In genomic region chr5:111262574-111263239, GRCm38 (mm10) we compare ENCODE assay signal across 10 mouse cellular contexts.
DNase-seq lines count a peak whose midpoint lies in the region; ATAC-seq and TF ChIP-seq lines count a peak whose summit lies in the region.
"Had no signal": no experiment of that assay in that cellular context is flagged by ENCODE, and none has a peak within 500 bp of the region (broad histone marks: within the 10 kb centered on the region; RNA-seq: fewer than 3 reads in every experiment).

No protein-coding gene starts in this region.

- peak overlapping the region; percentile 32; the same call in 1 of the 2 replicates for H3K27ac ChIP-seq in testis, adult 2 months (ENCODE audit: control insufficient read depth, insufficient read depth, low read depth, low read length)
- peak overlapping the region; percentile 84 for H3K27ac ChIP-seq in heart, embryonic 12.5 days (ENCODE audit: poor library complexity, severe bottlenecking)
- peak overlapping the region; percentile 73 for H3K27ac ChIP-seq in kidney, adult 2 months (ENCODE audit: insufficient read depth, low read depth, low read length)
- peak overlapping the region; percentile 34 for H3K27ac ChIP-seq in lung, postnatal 0 days (ENCODE audit: low read length)
- H3K27ac ChIP-seq in stomach, embryonic 16.5 days (ENCODE audit: low read length): peak overlapping the region; percentile 72
- H3K27ac ChIP-seq: liver, embryonic 15.5 days had no signal

- ATAC-seq in heart, embryonic 12.5 days (ENCODE audit: insufficient number of reproducible peaks, low FRiP score): peak; percentile 57
- ATAC-seq in lung, postnatal 0 days: peak; percentile 76
- peak; percentile 61; the same call in 1 of the 2 replicates for ATAC-seq in stomach, embryonic 16.5 days (ENCODE audit: insufficient read depth, low FRiP score)
- ATAC-seq: Patski had no signal

- peak overlapping the region; percentile 53 for H3K4me2 ChIP-seq in heart, embryonic 12.5 days
- 0 out of 2 replicates have a peak overlapping the region, but pooled peaks have one; percentile 19 for H3K4me2 ChIP-seq in lung, postnatal 0 days (replicated peaks; ENCODE audit: low read depth, low read length)
- H3K4me2 ChIP-seq in stomach, embryonic 16.5 days (ENCODE audit: low read depth, low read length): 0 out of 2 replicates have a peak overlapping the region, but pooled peaks have one; percentile 7
- H3K4me2 ChIP-seq: liver, embryonic 15.5 days had no signal

- TF ChIP-seq POLR2A in testis, adult 2 months (IDR thresholded peaks at IDR 0.05; ENCODE audit: control insufficient read depth, low read depth, low read length): no peak
- no peak for TF ChIP-seq POLR2A in kidney, adult 2 months (IDR thresholded peaks at IDR 0.05; ENCODE audit: low read depth, low read length)

- H3K36me3 ChIP-seq in testis, adult 2 months (ENCODE audit: control insufficient read depth, insufficient read depth, low read length): no peaks in the 10 kb centered on the region
- H3K36me3 ChIP-seq in heart, embryonic 12.5 days: peaks cover 9% of the 10 kb centered on the region
- no peaks in the 10 kb centered on the region for H3K36me3 ChIP-seq in kidney, adult 2 months (ENCODE audit: control insufficient read depth, insufficient read depth, low read length)
- H3K36me3 ChIP-seq in lung, postnatal 0 days (ENCODE audit: insufficient read depth, low read length): no peaks in the 10 kb centered on the region
- H3K36me3 ChIP-seq in stomach, embryonic 16.5 days (ENCODE audit: control insufficient read depth, insufficient read depth, low read length): peaks cover 9% of the 10 kb centered on the region
- H3K36me3 ChIP-seq: liver, embryonic 15.5 days had no signal

- H3K4me3 ChIP-seq in testis, adult 2 months (ENCODE audit: control insufficient read depth, low read depth, low read length): no peak overlapping the region
- no peak overlapping the region for H3K4me3 ChIP-seq in heart, embryonic 12.5 days
- H3K4me3 ChIP-seq in kidney, adult 2 months (ENCODE audit: insufficient read depth, low read depth, low read length): no peak overlapping the region
- H3K4me3 ChIP-seq in lung, postnatal 0 days (ENCODE audit: low read depth, low read length): no peak overlapping the region
- H3K4me3 ChIP-seq in stomach, embryonic 16.5 days (replicated peaks; ENCODE audit: low read length): no peak overlapping the region
- H3K4me3 ChIP-seq: liver, embryonic 15.5 days had no signal

- no peaks in the 10 kb centered on the region for H3K27me3 ChIP-seq in testis, adult 2 months (ENCODE audit: control insufficient read depth, insufficient read depth, low read length)
- H3K27me3 ChIP-seq in heart, embryonic 12.5 days (replicated peaks): peaks cover 13% of the 10 kb centered on the region
- H3K27me3 ChIP-seq in kidney, adult 2 months (replicated peaks; ENCODE audit: control insufficient read depth, insufficient read depth, low read length): no peaks in the 10 kb centered on the region
- no peaks in the 10 kb centered on the region for H3K27me3 ChIP-seq in lung, postnatal 0 days (replicated peaks; ENCODE audit: insufficient read depth, low read length)
- H3K27me3 ChIP-seq in stomach, embryonic 16.5 days (ENCODE audit: control insufficient read depth, insufficient read depth, low read length): no peaks in the 10 kb centered on the region
- H3K27me3 ChIP-seq: liver, embryonic 15.5 days; Patski had no signal

- no peak for TF ChIP-seq EP300 in lung, postnatal 0 days (IDR thresholded peaks at IDR 0.05)

- no peak for TF ChIP-seq CTCF in testis, adult 2 months (IDR thresholded peaks at IDR 0.05; ENCODE audit: control insufficient read depth, insufficient read depth, insufficient replicate concordance, low read depth, low read length)
- 0 out of 2 replicates have a peak, but pooled peaks have one; percentile 12 for TF ChIP-seq CTCF in kidney, adult 2 months (conservative IDR thresholded peaks at IDR 0.05; ENCODE audit: insufficient read depth, insufficient read length, low read depth, low read length)
- peak; percentile 58 for TF ChIP-seq CTCF in lung, postnatal 0 days (IDR thresholded peaks at IDR 0.05)

- 0 out of 2 replicates have a peak overlapping the region, but pooled peaks have one; percentile 55 for H3K9ac ChIP-seq in heart, embryonic 12.5 days
- H3K9ac ChIP-seq in lung, postnatal 0 days (replicated peaks; ENCODE audit: low read depth): no peak overlapping the region
- H3K9ac ChIP-seq in stomach, embryonic 16.5 days (ENCODE audit: low read length): peak overlapping the region; percentile 27; the same call in 1 of the 2 replicates
- H3K9ac ChIP-seq: liver, embryonic 15.5 days had no signal

- 17% methylated on average over 11 of the region's 11 CpGs for WGBS in heart, embryonic 12.5 days
- 37% methylated on average over 11 of the region's 11 CpGs for WGBS in kidney, adult 2 months
- 9% methylated on average over 11 of the region's 11 CpGs for WGBS in lung, postnatal 0 days
- 17% methylated on average over 11 of the region's 11 CpGs for WGBS in stomach, embryonic 16.5 days

- H3K4me1 ChIP-seq in testis, adult 2 months (ENCODE audit: control insufficient read depth, insufficient read depth, low read length): no peaks in the 10 kb centered on the region
- H3K4me1 ChIP-seq in heart, embryonic 12.5 days (replicated peaks): peaks cover 55% of the 10 kb centered on the region
- peaks cover 13% of the 10 kb centered on the region; the same call in 1 of the 2 replicates for H3K4me1 ChIP-seq in kidney, adult 2 months (ENCODE audit: control insufficient read depth, insufficient read depth, low read length)
- H3K4me1 ChIP-seq in lung, postnatal 0 days (ENCODE audit: insufficient read depth, low read depth, low read length): peaks cover 13% of the 10 kb centered on the region
- peaks cover 18% of the 10 kb centered on the region for H3K4me1 ChIP-seq in stomach, embryonic 16.5 days (ENCODE audit: control insufficient read depth, insufficient read depth, low read length)

- DNase-seq in testis, postnatal 14 days (ENCODE audit: low spot score): no peak
- peak; percentile 77 for DNase-seq in kidney, adult 2 months
- peak; percentile 87 for DNase-seq in lung, postnatal 0 days (ENCODE audit: low spot score)
- no peak for DNase-seq in cerebellum, adult 11 months
- DNase-seq in cerebellum, adult 18-20 months: no peak

- H3K9me3 ChIP-seq in heart, embryonic 12.5 days (replicated peaks): peaks cover 8% of the 10 kb centered on the region
- no peaks in the 10 kb centered on the region for H3K9me3 ChIP-seq in lung, postnatal 0 days (ENCODE audit: low read length)
- peaks cover 9% of the 10 kb centered on the region; the same call in 1 of the 2 replicates for H3K9me3 ChIP-seq in stomach, embryonic 16.5 days (replicated peaks; ENCODE audit: control insufficient read depth, low read length)
- H3K9me3 ChIP-seq: liver, embryonic 15.5 days had no signal

Comparison
In these comparisons a context has a peak if more than half of its experiments do, and no peak if none do; other contexts are left out.
1. H3K27ac ChIP-seq: peak in every context shown above with its lines; median percentile 84 in heart, embryonic 12.5 days; 73 in kidney, adult 2 months; 72 in stomach, embryonic 16.5 days; 34 in lung, postnatal 0 days; 32 in testis, adult 2 months.
2. DNase-seq: peak in kidney, adult 2 months (single experiment) and lung, postnatal 0 days (single experiment); none in testis, postnatal 14 days (single experiment), cerebellum, adult 11 months (single experiment) and cerebellum, adult 18-20 months (0 of 2).
3. Peak in every context shown above with its lines, with median percentiles within 50 percentile points of each other: ATAC-seq and H3K4me2 ChIP-seq.